Mouse (Mus musculus): ENCODE results near the gene Srsf1.
A peak's percentile ranks its signal among the peaks of the same experiment; 100 is the strongest.

The Srsf1 gene

DNA sequence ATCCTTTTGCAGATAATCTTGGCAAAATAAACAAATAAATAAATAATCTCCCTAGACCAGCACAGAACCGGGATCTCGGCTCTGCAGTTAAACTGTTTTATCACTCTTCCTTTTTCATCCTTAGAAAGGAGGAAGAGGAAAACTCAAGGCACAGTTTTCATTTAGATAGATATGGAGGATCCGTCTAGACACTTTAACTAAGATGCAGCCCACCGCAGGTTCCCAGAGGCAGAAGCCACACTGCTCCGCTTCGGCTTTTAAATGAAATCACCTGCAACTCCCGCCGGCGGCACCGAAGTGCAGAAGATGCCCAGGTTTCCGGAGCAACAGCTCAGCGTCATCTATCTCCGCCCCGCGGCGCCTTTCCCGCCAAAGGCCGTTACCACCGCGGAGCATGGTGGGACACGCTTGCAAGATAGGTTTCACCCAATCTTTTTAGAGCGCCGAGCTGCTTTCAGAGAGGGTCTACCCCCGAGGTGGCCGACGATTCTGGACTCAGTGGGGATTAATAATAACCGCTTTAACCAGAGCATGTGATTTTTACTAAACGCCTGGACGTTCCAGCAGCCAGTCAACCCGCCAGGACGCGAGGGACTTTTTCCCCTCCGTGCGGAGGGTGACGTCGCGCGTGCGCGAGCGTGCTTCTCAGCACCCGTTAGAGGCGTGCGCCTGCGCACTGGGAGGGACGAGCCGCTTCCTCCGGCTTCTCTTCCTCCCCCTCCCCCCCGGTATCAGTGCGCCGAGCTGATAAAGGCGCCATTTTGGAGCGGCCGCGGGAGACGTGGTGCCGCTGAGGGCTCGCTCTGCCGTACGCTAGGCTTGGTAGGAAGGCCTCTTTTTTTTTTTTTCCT is at the start of gene Srsf1:
Srsf1 (plus strand) TSS at position 430 of the 851 bp plus-strand sequence.
- DNase-seq, result peak; percentile 97 to 98

DNA sequence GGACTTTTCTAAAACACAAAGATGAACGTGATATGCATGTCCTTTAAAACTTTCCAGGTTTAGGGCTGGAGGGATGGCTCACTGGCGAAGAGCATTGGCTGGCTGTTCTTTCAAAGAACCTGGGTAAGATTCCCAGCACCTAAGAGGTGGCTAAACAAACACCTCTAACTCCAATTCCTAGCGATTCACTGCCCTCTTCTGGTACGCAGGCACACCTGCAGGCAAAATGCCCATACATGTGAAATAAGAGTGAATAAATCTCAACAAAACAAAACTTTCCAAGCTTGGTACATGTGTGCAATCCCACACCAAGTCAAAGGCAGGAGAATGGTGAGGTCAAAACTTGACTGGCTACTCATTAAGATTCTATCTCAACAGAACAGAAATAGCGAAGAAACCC is 47.4 kb upstream of the Srsf1 start:
- DNase-seq, result no peak

DNA sequence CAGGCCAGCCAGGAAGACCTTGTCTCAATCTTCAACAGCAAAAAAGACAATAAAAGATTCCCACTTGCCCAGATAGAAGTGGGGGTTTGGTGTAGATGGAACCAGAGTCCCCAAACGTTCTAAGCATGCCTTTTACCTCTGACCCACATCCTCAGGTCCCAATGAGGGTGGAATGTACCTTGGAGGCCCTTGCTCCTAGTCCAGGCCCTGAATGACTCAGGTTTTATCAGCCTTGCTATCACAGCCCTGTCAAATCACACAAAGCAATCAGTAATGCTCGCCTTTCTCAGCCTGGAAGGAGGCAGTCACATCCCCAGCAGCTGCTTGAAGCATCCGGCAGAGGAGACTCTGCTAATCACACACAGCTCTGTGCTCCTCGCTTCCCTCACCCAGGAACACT is 44.4 kb upstream of the Srsf1 start:
- DNase-seq, result no peak

DNA sequence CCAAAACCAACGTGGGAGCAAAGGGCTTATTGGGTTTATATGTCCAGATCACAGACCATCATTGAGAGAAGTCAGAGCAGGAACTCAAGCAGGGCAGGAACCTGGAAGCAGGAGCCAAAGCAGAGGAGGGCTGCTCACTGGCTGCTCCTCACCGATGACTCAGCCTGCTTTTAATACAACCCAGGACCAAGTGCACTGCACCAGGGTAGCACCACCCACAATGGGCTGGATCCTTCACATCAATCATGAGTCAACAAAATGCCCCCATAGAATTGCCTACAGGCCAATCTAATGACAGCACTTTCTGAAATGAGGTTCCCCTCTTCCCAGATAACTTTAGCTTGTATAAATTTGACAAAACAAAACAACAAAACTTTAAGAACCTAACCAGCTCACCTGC is 43.0 kb upstream of the Srsf1 start:
- no peak for DNase-seq

DNA sequence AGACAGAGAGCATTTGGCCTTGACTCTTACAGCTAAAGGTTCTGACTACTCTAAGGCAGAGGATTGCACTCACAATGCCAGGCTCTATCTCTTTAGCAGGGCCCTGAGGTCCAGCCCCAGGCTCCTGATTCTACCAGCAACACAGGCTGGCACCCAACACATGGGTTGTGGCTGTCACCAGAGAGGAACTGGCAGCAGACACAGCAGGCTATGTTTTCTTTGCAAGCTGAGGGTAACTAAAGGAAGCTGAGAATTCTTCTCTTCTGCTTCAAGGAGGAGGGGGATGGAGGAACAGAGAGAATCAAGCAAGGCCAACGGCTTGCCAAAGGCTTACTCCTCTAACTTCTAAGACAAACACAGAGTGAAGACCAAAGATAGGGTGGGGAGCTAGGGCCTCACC is 38.5 kb upstream of the Srsf1 start:
- no peak for DNase-seq

DNA sequence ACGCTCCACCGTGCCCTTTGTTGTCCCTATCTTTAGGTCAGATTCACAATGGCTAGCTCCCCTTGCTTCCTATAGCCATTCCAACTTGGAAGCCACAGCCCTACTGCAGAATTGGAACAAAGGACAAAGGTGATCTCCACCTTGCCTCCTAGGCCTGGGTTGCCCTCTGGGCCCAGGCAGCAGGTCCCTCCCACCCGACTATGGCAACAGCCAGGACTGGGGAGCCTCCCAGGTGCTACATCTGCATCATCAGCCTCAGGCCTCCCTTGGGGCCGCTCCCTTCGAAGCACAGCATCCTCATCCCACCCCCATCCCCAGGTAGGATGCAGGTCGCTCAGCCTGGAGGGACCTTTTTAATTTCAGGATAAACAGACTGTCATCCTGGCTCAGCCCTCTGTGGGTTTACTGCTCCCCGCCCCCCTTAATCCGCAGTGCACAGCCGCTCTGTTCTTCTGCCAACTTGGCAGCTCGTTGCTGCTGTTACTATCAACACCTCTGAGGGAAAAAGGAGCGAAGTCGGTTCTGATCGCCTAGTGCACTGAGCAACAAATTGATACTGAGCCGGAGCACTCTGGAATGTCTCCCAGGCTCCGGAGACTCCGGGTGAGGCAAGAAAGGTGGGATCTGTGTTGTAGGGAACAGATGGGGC is 37.5 kb upstream of the Srsf1 start:
- DNase-seq, result no peak

DNA sequence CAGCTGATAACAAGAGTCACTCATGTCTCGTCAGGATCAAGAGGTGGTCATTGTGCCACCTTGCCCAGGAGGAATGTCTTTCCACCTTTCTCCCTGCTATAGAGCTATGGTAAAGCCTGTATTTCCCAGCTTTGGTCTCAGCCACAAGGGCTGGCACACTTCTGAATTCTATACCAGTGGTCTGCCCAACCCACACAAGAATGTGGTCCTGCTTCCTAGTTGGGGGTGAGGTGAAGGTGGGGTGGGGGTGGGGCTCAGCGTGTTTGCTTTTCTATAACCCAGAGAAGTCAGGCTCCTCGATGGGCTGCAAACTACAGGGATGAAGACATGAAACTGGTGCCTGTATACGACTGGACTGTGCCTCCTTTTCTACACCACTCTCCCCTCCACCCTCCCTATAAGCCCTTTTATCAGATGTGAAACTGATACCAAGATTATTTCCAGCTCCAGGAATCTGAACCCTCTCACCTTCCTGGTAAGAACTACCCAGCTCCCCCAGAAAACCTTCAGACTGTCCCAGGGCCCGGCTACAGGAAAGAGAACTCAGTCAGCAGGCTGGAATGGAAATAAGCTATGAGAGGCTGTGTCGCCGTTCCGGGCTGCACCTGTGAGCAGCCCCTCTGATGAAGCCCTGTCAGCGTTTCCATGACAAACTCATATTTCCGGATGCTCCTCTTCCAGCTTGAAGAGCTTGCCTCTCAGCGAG is 35.8 kb upstream of the Srsf1 start:
- peak; percentile 3 to 12 for DNase-seq

DNA sequence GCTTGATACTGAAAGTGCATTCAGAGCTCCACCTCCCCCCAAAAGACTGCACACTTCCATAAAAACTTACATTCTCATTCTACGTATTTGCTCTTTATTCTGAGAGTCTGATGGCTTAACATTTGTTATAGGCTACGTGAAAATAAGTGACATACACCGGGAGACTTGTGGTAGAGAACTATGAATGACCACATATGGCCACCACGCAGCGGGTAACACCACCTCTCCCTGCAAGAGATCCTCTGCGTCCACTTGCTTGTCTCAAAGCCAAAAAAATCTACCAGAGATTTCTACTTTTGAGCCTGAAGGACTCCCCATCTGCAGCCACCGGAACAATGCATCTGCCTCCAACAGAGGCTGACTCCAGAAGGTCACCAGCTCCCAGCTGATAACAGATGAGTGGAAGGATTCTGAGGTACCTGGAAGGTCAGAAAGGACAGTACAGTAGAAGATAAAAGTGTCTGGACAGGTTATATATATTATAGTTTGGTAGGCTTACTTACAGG is 35.2 kb upstream of the Srsf1 start:
- DNase-seq, result no peak

DNA sequence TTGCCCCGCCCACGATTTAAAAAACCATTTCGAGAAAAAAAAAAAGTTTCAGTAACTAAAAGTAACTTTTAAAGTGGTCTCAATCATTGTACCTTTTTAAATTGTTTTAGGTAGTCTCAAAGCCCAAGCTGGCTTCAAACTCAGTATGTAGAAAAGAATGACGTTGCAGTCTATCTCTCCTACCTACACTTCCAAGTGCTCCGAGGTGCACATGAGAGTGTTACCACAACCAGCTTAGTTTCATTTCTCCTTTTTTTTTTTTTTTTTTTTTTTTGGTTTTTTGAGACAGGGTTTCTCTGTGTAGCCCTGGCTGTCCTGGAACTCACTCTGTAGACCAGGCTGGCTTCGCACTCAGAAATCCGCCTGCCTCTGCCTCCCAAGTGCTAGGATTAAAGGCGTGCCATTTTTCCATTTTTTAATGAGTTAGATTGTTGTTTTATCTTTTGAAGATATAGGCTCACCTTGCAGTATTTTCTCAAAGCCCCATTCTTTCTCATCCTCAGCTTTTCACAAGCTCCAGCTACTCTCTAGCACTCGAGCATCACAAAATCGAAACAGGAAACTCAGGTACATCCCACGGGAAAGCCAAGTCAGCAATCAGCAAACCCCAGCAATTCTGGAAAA is 34.4 kb upstream of the Srsf1 start:
- no peak for DNase-seq

DNA sequence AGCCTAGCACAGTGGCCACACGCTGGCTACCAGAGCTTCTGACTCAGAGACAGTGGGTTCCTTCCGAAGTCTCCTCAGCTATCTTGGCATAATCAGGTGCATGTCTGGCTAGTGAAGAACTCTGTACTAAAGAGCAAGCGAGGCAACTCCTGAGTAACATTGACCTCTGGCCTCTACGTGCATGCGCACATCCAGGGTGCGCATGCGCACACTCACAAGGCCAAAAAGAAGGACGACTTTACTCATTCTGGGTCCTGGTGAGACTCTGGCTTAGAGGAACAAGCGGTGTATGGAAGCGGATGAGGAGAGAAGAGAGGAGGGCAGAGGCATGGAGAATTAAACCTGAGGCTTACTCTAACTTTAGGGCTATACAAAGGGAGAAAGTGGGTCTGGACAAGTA is 33.5 kb upstream of the Srsf1 start:
- no peak for DNase-seq

DNA sequence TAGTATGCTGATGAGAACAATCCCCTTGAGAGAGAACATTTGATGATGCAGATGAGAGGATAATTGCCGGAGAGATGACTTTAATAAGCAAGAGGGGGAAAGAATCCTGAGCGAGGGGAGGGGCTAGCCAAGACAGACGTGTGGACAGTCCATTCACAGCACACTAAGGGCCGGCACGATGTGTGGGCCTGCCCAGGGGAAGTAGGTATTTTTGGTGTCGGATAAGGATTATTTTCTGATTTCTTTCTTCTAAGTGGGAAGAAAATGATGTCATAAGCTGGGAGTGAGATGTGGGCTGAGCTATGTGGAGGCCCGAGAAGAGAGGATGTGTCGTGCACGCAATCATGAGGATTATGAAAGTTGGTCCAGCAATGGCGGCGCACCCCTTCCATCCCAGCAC is 32.0 kb upstream of the Srsf1 start:
- DNase-seq, result no peak

DNA sequence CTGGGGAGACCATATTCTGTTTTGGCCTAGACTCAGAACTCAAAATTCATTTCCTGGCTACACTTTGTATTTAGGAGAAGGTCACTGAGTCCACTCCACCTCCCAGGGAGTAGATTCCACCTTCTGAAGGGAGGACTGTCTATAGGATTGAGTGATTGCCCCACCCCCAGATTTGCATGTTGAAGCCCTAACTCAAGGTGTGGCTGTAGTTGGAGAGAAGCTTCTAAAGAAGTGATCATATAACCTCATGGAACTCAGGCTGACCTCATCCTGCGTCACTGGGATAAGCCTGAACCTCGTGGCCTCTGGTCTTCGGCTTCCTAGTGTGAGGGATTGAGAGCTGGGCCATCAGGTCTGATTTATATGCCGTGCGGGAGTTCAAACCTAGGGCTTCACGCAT is 31.4 kb upstream of the Srsf1 start:
- no peak for DNase-seq

DNA sequence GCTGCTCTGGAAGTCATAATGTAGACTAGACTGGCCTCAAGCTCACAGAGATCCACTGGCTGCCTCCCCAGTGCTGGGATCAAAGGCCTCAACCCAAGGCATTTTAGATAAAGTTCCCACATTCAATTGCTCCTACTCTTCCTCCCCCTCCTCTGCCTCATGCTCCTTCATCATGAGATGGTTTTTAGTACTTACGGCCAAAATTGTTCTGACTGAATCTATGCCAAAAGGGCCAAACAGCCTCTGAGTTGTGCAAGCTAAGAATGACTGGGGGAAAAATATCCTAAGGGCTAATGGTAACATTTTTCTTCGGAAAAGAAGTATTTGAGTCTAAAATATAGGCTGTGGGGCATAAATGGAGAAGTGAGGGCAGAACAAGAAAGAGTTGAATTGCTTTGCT is 23.2 kb upstream of the Srsf1 start:
- no peak for DNase-seq

DNA sequence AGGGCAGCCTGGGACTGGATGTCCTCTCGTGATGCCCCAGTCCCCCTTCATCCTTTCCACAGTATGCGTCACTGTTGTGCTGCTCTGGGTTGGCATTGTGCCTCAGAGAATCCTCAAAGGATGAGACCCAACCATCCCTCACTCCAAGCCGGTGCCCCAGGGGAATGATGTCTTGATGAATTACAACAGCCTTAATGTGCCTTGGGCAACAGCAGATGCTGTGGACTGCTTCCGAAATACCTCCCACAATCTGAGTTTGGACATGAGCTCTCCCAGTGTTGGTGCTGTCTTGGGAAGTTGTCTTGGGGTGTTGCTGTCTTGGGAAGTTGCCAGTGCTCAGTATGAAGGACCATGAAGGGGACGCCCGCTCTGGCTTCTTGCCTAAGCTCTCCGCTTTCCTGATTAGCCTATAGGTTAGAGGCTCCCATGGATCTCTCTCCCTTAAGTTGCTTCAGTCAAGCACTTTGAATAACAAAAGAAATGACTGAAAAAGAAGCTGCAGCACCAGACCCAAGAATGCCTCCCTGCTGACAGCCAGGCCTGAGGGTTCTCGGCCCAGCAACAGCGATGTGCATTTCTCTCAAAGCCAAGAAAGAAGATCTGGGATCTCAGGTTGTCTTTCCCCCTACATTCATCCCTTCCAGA is 19.7 kb upstream of the Srsf1 start:
- no peak for DNase-seq

DNA sequence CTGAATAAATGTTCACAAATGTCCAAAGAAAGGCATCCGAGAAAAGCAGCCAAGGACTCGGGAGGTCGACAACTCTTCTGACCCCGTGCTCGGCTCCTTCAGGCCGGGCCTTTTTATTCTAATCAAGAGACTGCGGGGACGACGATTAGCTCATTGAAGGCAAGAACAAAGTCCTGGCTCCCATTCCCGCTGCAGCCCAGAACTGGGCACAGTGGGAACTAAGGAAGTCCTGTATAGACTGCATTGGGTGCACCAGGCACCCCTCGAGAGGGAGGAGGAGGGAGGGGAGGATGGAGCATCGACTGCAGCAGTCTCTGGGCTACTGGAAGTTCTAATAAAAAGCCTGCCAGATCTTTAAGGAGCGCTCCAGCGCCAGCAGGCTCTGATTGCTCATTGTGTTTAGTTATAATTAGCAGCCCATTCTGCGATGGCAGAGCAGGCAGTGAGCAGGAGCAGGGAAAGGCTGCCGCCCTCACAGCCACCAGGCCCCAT is 18.9 kb upstream of the Srsf1 start:
- no peak for DNase-seq

DNA sequence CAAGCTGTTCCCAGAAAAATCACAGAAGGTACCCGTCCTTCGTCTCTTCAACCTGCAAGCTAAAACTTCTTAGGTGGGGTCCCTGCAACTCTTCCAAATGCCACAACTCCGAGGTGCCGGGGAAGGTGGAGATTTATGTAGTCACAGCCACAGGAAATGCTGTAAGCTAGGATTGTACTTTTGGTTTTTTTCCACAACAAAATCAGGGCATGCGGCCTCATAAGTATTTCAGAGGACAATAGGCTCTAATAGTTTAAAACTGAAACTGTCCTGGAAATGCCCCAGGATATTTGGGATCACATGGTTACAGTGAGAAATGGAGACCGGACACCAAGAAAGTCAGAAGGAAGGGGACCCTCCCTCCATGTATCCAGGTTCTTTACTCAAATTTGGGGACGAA is 17.0 kb upstream of the Srsf1 start:
- no peak for DNase-seq

DNA sequence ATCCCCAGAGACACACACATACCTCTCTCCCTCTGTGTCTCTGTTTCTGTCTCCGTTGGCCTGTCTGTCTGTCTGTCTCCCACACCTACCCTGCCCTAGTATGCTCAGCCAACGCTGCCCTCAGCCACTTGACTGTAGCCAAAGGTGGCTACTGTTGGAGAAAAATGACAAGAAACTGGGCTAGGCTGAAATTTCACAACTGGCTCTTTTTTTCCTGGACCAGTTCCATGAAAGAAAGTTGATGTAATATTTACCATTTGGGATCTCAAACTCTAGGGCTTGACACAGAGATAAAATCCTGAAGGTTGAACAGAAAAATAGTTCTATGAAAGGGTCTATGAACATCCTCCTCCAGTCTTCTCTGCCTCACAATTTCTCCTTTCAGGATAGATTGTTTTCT is 16.3 kb upstream of the Srsf1 start:
- no peak for DNase-seq

DNA sequence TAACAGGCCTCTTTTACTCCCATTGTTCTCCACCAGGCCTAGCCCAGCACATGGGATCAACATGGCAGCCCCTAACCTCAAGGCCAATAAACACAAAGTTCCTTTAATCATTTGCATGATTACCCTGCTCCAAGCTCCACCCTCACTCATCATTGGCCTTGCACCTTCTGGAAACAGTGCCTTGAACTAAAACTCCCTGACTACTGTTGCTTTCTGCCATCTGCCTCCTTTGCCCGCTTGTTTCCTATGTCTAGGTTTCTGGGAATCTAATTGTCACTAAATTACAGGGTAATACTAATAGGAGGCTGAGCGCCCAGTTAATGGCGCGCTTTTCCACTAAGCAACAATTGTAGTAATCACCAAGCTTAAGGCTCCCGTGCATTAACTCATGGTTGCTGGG is 15.4 kb upstream of the Srsf1 start:
- DNase-seq, result no peak

DNA sequence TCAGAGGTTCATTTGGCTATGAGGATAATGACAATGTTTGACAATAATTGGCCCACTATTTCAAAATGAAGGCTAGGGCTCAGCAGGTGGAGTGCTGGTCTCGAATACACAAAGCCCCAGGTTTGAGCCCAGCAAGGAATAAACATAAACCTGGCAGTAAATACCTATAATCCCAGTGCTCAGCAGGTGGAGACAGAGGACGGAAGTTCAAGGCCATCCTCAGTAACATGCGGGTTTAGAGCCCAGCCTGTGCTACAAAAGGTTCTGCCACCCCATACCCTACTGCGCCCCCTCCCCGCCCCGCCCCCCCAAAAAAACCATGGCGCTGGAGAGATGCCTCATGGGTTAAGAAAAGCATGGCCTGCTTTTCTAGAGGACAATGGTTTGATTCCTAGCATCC is 11.2 kb upstream of the Srsf1 start:
- no peak for DNase-seq

DNA sequence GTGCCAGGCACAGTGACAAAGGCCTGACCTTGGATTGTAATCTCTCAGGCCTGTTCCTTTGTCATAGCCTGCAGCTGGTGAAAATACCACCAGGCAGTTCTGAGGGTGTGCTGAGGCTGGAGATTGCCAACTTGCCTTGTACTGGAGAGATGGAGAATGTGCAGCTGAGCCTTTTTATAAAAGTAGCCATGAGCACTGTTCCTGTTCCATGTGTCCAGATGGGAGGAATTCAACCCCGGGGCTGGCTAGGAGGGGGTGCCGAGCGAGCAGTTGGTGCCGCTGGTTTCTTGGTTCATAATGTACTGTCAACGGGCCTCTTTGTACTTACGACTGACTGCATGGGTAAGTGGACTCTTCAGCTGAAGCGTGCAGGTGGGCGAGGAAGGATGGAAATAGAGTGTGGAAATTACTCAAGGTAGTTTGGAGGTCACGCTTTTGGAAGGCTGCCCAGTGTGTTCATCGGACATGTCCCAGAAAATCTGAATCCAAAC is 10.4 kb upstream of the Srsf1 start:
- no peak for DNase-seq

DNA sequence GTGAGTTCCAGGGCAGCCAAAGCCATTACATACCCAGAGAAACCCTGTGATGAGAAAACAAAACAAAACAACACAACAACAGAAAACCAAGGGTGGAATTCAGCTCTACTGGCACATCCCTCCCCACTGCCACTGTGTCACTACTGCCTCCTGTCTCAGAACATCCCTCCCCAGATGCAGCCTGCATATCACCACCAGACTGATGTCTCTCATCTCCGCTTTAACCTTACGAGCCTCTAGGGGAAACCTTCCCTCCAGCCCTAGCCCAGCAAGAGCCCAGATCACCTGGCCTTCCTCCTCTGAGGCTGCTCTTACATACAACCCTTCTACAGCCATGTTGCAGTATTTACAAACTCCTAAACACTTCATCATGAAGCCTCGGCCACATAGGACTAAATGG is 9.8 kb upstream of the Srsf1 start:
- no peak for DNase-seq

DNA sequence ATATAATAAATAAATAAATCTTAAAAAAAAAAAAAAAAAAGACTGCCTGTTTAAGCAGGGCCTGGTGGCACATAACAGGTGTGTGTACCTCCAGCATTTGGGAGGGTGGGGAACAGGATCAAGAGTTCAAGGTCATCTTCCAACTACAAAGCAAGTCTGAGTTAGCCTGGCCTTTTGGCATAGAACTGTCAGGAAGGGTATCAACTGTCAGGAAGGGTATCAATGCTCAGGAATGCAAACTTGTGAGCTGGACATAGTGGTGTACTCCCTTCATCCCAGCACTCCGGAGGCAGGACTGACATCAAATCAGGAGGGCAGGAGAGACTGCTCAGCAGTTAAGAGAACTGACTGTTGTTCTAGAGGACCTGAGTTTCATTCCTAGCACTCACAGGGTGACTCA is 8.1 kb upstream of the Srsf1 start:
- DNase-seq, result no peak
